Mouse (Mus musculus): ENCODE measurements around the gene Syce3. TPM values are rescaled to one million over a fixed set of nuclear protein-coding genes. Genes with fewer than 3 reads are reported as not detected.
A peak's percentile ranks its signal among the peaks of the same experiment; 100 is the strongest.

Syce3 gene
- polyA plus RNA-seq, 1 experiment from 2014 or later = not detected

- no peaks in the 10 kb centered on the region for H3K9me3 ChIP-seq (ENCODE audit: control insufficient read depth, low read length)
- H3K4me1 ChIP-seq (ENCODE audit: control insufficient read depth in 2 of 2, insufficient read depth in 2 of 2, low read length in 2 of 2) = no peaks in the 10 kb centered on the region
- WGBS = 33% methylated on average over 12 of the region's 12 CpGs
- H3K27me3 ChIP-seq (ENCODE audit: control insufficient read depth, insufficient read depth, low read length) = peaks cover 10% of the 10 kb centered on the region
- H3K27ac ChIP-seq (replicated peaks in 1 of 2; ENCODE audit: control insufficient read depth in 1 of 2, insufficient read depth in 1 of 2, low read depth in 2 of 2, low read length in 2 of 2) = no peak overlapping the region
- ATAC-seq (ENCODE audit: insufficient number of reproducible peaks, insufficient read depth, low FRiP score, low read depth) = no peak
- no peak overlapping the region for H3K4me3 ChIP-seq (ENCODE audit: control insufficient read depth in 1 of 2, insufficient read depth in 1 of 2, low read depth in 1 of 2, low read length in 2 of 2)
- no peak overlapping the region for H3K4me2 ChIP-seq (ENCODE audit: low read length)
- no peak overlapping the region for H3K9ac ChIP-seq (ENCODE audit: low read length)
- no peaks in the 10 kb centered on the region for H3K36me3 ChIP-seq (ENCODE audit: control insufficient read depth, insufficient read depth, low read length)
These were observed 23.2 kb downstream of the Syce3 start for GRCm38 (mm10) chr15:89387127-89387526.

- Histone ChIP-seq H3K4me2 (ENCODE audit: low read length) (no peak within 1 kb of the TSS), H3K36me3 (ENCODE audit: control insufficient read depth, insufficient read depth, low read length) (no peaks in the 10 kb centered on the region), H3K27me3 (ENCODE audit: control insufficient read depth, insufficient read depth, low read length) (peaks cover 24% of the 10 kb centered on the region), H3K9me3 (ENCODE audit: control insufficient read depth, low read length) (no peaks in the 10 kb centered on the region), H3K4me3 (ENCODE audit: control insufficient read depth in 1 of 2, insufficient read depth in 1 of 2, low read depth in 1 of 2, low read length in 2 of 2) (no peak within 1 kb of the TSS), H3K27ac (replicated peaks in 1 of 2; ENCODE audit: control insufficient read depth in 1 of 2, insufficient read depth in 1 of 2, low read depth in 2 of 2, low read length in 2 of 2) (no peak within 1 kb of the TSS), H3K9ac (ENCODE audit: low read length) (no peak within 1 kb of the TSS), H3K4me1 (ENCODE audit: control insufficient read depth in 2 of 2, insufficient read depth in 2 of 2, low read length in 2 of 2) (peaks cover under 1% of the 10 kb centered on the region in 2 experiments)
- WGBS = 72% methylated on average over 7 of the region's 7 CpGs
- no peak for ATAC-seq (ENCODE audit: insufficient number of reproducible peaks, insufficient read depth, low FRiP score, low read depth)
These were observed 25.7 kb downstream of the Syce3 start, which contains the start of gene Klhdc7b for GRCm38 (mm10) chr15:89384617-89385016. Gene Klhdc7b, plus strand, starts transcription at chr15:89384917.

GRCm38 (mm10) chr15:89379429-89379828 lies 30.9 kb downstream of the Syce3 start:
- H3K9me3 ChIP-seq (ENCODE audit: control insufficient read depth, low read length) = no peaks in the 10 kb centered on the region
- H3K9ac ChIP-seq (ENCODE audit: low read length) = peak overlapping the region; percentile 65
- H3K27me3 ChIP-seq (ENCODE audit: control insufficient read depth, insufficient read depth, low read length) = peaks cover 57% of the 10 kb centered on the region
- 12% methylated on average over 10 of the region's 10 CpGs for WGBS
- H3K27ac ChIP-seq (replicated peaks in 1 of 2; ENCODE audit: control insufficient read depth in 1 of 2, insufficient read depth in 1 of 2, low read depth in 2 of 2, low read length in 2 of 2) = no peak overlapping the region
- ATAC-seq (ENCODE audit: insufficient number of reproducible peaks, insufficient read depth, low FRiP score, low read depth) = no peak
- H3K4me1 ChIP-seq (ENCODE audit: control insufficient read depth in 2 of 2, insufficient read depth in 2 of 2, low read length in 2 of 2) = peaks cover 13 to 21% of the 10 kb centered on the region in 2 experiments
- H3K36me3 ChIP-seq (ENCODE audit: control insufficient read depth, insufficient read depth, low read length) = no peaks in the 10 kb centered on the region
- H3K4me3 ChIP-seq (ENCODE audit: control insufficient read depth in 1 of 2, insufficient read depth in 1 of 2, low read depth in 1 of 2, low read length in 2 of 2) = peak overlapping the region; percentile 45 to 49
- peak overlapping the region; percentile 91 for H3K4me2 ChIP-seq (ENCODE audit: low read length)

GRCm38 (mm10) chr15:89378831-89379401 lies 31.4 kb downstream of the Syce3 start, which contains the start of gene Odf3b:
Gene Odf3b, minus strand, starts transcription at chr15:89379282.
- no peak for ATAC-seq (ENCODE audit: insufficient number of reproducible peaks, insufficient read depth, low FRiP score, low read depth)
- Histone ChIP-seq H3K4me3 (ENCODE audit: control insufficient read depth in 1 of 2, insufficient read depth in 1 of 2, low read depth in 1 of 2, low read length in 2 of 2) (peak within 1 kb of the TSS; percentile 45 to 49), H3K9ac (ENCODE audit: low read length) (peak within 1 kb of the TSS; percentile 65), H3K27ac (replicated peaks in 1 of 2; ENCODE audit: control insufficient read depth in 1 of 2, insufficient read depth in 1 of 2, low read depth in 2 of 2, low read length in 2 of 2) (no peak within 1 kb of the TSS), H3K4me1 (ENCODE audit: control insufficient read depth in 2 of 2, insufficient read depth in 2 of 2, low read length in 2 of 2) (peaks cover 17 to 25% of the 10 kb centered on the region in 2 experiments), H3K4me2 (ENCODE audit: low read length) (peak within 1 kb of the TSS; percentile 91), H3K9me3 (ENCODE audit: control insufficient read depth, low read length) (no peaks in the 10 kb centered on the region), H3K36me3 (ENCODE audit: control insufficient read depth, insufficient read depth, low read length) (no peaks in the 10 kb centered on the region), H3K27me3 (ENCODE audit: control insufficient read depth, insufficient read depth, low read length) (peaks cover 57% of the 10 kb centered on the region)
- under 1% methylated on average over 33 of the region's 33 CpGs for WGBS

GRCm38 (mm10) chr15:89377938-89378828 lies 32.1 kb downstream of the Syce3 start:
- Histone ChIP-seq H3K27me3 (ENCODE audit: control insufficient read depth, insufficient read depth, low read length) (peaks cover 57% of the 10 kb centered on the region), H3K9ac (ENCODE audit: low read length) (peak overlapping the region; percentile 65), H3K27ac (replicated peaks in 1 of 2; ENCODE audit: control insufficient read depth in 1 of 2, insufficient read depth in 1 of 2, low read depth in 2 of 2, low read length in 2 of 2) (no peak overlapping the region), H3K9me3 (ENCODE audit: control insufficient read depth, low read length) (no peaks in the 10 kb centered on the region), H3K4me2 (ENCODE audit: low read length) (peak overlapping the region; percentile 91), H3K4me3 (ENCODE audit: control insufficient read depth in 1 of 2, insufficient read depth in 1 of 2, low read depth in 1 of 2, low read length in 2 of 2) (peak overlapping the region; percentile 45 to 49), H3K36me3 (ENCODE audit: control insufficient read depth, insufficient read depth, low read length) (no peaks in the 10 kb centered on the region), H3K4me1 (ENCODE audit: control insufficient read depth in 2 of 2, insufficient read depth in 2 of 2, low read length in 2 of 2) (peaks cover 18 to 25% of the 10 kb centered on the region in 2 experiments)
- WGBS = 14% methylated on average over 46 of the region's 46 CpGs
- ATAC-seq (ENCODE audit: insufficient number of reproducible peaks, insufficient read depth, low FRiP score, low read depth) = no peak

- WGBS = 3% methylated on average over 18 of the region's 18 CpGs
- peak overlapping the region; percentile 31 for H3K4me2 ChIP-seq (ENCODE audit: low read length)
- H3K36me3 ChIP-seq (ENCODE audit: control insufficient read depth, insufficient read depth, low read length) = peaks cover 5% of the 10 kb centered on the region
- no peak overlapping the region for H3K27ac ChIP-seq (replicated peaks in 1 of 2; ENCODE audit: control insufficient read depth in 1 of 2, insufficient read depth in 1 of 2, low read depth in 2 of 2, low read length in 2 of 2)
- ATAC-seq (ENCODE audit: insufficient number of reproducible peaks, insufficient read depth, low FRiP score, low read depth) = no peak
- peaks cover 52% of the 10 kb centered on the region for H3K27me3 ChIP-seq (ENCODE audit: control insufficient read depth, insufficient read depth, low read length)
- peak overlapping the region in 1 of 2 experiments; percentile 14; a peak in 1 of 4 replicates for H3K4me3 ChIP-seq (ENCODE audit: control insufficient read depth in 1 of 2, insufficient read depth in 1 of 2, low read depth in 1 of 2, low read length in 2 of 2)
- H3K9ac ChIP-seq (ENCODE audit: low read length) = no peak overlapping the region
- peaks cover 25 to 26% of the 10 kb centered on the region in 2 experiments for H3K4me1 ChIP-seq (ENCODE audit: control insufficient read depth in 2 of 2, insufficient read depth in 2 of 2, low read length in 2 of 2)
- no peaks in the 10 kb centered on the region for H3K9me3 ChIP-seq (ENCODE audit: control insufficient read depth, low read length)
These were observed 32.9 kb downstream of the Syce3 start for GRCm38 (mm10) chr15:89377362-89377761.

GRCm38 (mm10) chr15:89376957-89377356 lies 33.3 kb downstream of the Syce3 start, which contains the start of gene Tymp:
Gene Tymp, minus strand, starts transcription at chr15:89377039.
- Histone ChIP-seq H3K4me1 (ENCODE audit: control insufficient read depth in 2 of 2, insufficient read depth in 2 of 2, low read length in 2 of 2) (peaks cover 25 to 27% of the 10 kb centered on the region in 2 experiments), H3K27me3 (ENCODE audit: control insufficient read depth, insufficient read depth, low read length) (peaks cover 51% of the 10 kb centered on the region), H3K27ac (replicated peaks in 1 of 2; ENCODE audit: control insufficient read depth in 1 of 2, insufficient read depth in 1 of 2, low read depth in 2 of 2, low read length in 2 of 2) (no peak within 1 kb of the TSS), H3K4me2 (ENCODE audit: low read length) (peak within 1 kb of the TSS; percentile 91), H3K4me3 (ENCODE audit: control insufficient read depth in 1 of 2, insufficient read depth in 1 of 2, low read depth in 1 of 2, low read length in 2 of 2) (peak within 1 kb of the TSS in 1 of 2 experiments; percentile 14; a peak in 1 of 4 replicates), H3K36me3 (ENCODE audit: control insufficient read depth, insufficient read depth, low read length) (peaks cover 9% of the 10 kb centered on the region), H3K9ac (ENCODE audit: low read length) (no peak within 1 kb of the TSS), H3K9me3 (ENCODE audit: control insufficient read depth, low read length) (no peaks in the 10 kb centered on the region)
- no peak for ATAC-seq (ENCODE audit: insufficient number of reproducible peaks, insufficient read depth, low FRiP score, low read depth)
- WGBS = 29% methylated on average over 16 of the region's 16 CpGs
